Mouse (Mus musculus) midbrain, embryonic 16.5 days (tissue): ENCODE data around the gene Slc39a5. TPM values are rescaled to one million over a fixed set of nuclear protein-coding genes. Genes with fewer than 3 reads are reported as not detected.

Experiments used
- ATAC-seq: fragments of 200-750 bp; cut with Nextera tagmentation; 2 replicates; pipeline ENCODE4 v1.8.0; 2017; ENCODE audit warnings: moderate TSS enrichment
- H3K27ac ChIP-seq: fragments of 300-500 bp; sonication (generic); 2 replicates; pipeline ENCODE4 v1.5.1; 2014; ENCODE audit warnings: mild to moderate bottlenecking, low read length, mixed read lengths
- H3K27me3 ChIP-seq: fragments of 300-500 bp; sonication (generic); 2 replicates; pipeline ENCODE4 v1.6.1; 2014; ENCODE audit warnings: low read depth, low read length, mixed read lengths; ENCODE audit not compliant: control insufficient read depth, insufficient read depth
- H3K36me3 ChIP-seq: fragments of 300-500 bp; sonication (generic); 2 replicates; pipeline ENCODE4 v1.6.1; 2014; ENCODE audit warnings: mild to moderate bottlenecking, low read length, moderate library complexity, mixed read lengths; ENCODE audit not compliant: control insufficient read depth, insufficient read depth
- H3K4me1 ChIP-seq: fragments of 300-500 bp; sonication (generic); 2 replicates; pipeline ENCODE4 v1.6.1; 2014; ENCODE audit warnings: mild to moderate bottlenecking, low read length, mixed read lengths; ENCODE audit not compliant: control insufficient read depth, insufficient read depth
- H3K4me2 ChIP-seq: fragments of 300-500 bp; sonication (generic); 2 replicates; pipeline ENCODE4 v1.6.1; 2014; ENCODE audit warnings: mild to moderate bottlenecking, low read length, mixed read lengths
- H3K4me3 ChIP-seq: fragments of 300-500 bp; sonication (generic); 2 replicates; pipeline ENCODE4 v1.5.1; 2014; ENCODE audit warnings: low read depth, mild to moderate bottlenecking, low read length, moderate library complexity, mixed read lengths
- H3K9ac ChIP-seq: fragments of 300-500 bp; sonication (generic); 2 replicates; pipeline ENCODE4 v1.6.1; 2014; ENCODE audit warnings: low read depth, low read length, mixed read lengths
- H3K9me3 ChIP-seq: fragments of 300-500 bp; sonication (generic); replicated peaks from 2 replicates; pipeline ENCODE4 v1.6.1; 2014; ENCODE audit warnings: mild to moderate bottlenecking, low read length, mixed read lengths; ENCODE audit not compliant: control insufficient read depth, poor library complexity, severe bottlenecking
- WGBS: fragments of 180-500 bp; shearing (Covaris S2); extraction: QIAGEN DNeasy Blood & Tissue Kit; methylation state at CpG from one replicate; pipeline ENCODE4 v1.1.7; 2014; 5-methylcytosine and 5-hydroxymethylcytosine counted together
- polyA plus RNA-seq: library from polyadenylated mRNA; unstranded; fragments of >200 nt; fragmentation: Nextera tagmentation; extraction: Ambion mirVana; gene quantifications from 2 replicates; pipeline ENCODE4 v1.2.1, GENCODE M21; 2015

The Slc39a5 gene
- polyA plus RNA-seq, 1 experiment from 2014 or later = not detected

DNA sequence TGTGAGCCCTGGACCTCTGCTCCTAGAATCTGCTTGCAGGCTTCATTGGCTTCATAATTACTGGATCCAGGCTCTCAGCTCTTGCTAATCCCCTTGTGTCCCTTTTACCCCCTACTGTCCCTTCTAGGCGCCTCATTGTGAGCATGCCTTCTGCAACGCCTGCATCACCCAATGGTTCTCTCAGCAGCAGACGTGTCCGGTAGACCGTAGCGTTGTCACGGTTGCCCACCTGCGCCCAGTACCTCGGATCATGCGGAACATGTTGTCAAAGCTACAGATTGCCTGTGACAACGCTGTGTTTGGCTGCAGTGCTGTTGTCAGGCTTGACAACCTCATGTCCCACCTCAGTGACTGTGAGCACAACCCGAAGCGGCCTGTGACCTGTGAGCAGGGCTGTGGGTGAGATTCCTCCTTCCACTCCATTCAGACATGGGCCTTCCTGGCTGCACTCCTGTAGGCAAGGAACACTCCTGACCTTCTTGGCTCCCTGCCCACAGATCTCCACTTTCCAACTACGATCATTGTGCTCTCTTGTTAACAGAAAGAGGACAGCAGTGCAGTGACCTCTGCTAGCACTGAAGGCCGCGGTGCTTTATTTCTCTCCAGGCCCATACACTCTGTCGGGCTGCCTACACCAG, 34.3 kb upstream of the Slc39a5 start:
- no peaks in the 10 kb centered on the region for H3K4me1 ChIP-seq
- no peak overlapping the region for H3K27ac ChIP-seq
- no peak overlapping the region for H3K4me3 ChIP-seq
- H3K9me3 ChIP-seq = no peaks in the 10 kb centered on the region
- H3K9ac ChIP-seq = no peak overlapping the region
- 64% methylated on average over 17 of the region's 17 CpGs for WGBS
- ATAC-seq = no peak
- H3K27me3 ChIP-seq = no peaks in the 10 kb centered on the region
- peaks cover 29% of the 10 kb centered on the region for H3K36me3 ChIP-seq
- no peak overlapping the region for H3K4me2 ChIP-seq

DNA sequence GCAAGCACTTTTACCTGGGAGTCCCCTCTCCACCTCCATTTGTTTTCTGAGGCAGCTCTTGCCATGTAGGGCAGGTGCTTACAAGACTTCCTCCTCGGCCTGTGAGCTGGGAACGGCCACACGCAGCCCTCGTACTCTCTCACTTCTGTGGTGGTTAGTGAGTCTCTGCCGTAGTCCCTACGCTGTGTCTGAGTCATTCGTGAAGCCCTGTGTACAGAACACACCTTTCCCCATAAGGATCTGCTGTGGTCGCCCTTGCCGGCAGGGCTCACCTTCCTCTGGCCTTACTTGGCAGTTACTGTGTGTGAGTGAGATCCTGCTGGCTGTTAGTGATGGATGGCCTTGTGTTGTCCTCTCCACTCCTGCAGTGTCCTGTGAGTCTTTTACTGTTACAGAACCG, 33.7 kb upstream of the Slc39a5 start:
- no peak overlapping the region for H3K9ac ChIP-seq
- H3K4me3 ChIP-seq = no peak overlapping the region
- peaks cover 30% of the 10 kb centered on the region for H3K36me3 ChIP-seq
- no peak for ATAC-seq
- H3K4me1 ChIP-seq = no peaks in the 10 kb centered on the region
- H3K4me2 ChIP-seq = no peak overlapping the region
- H3K27me3 ChIP-seq = no peaks in the 10 kb centered on the region
- 89% methylated on average over 10 of the region's 10 CpGs for WGBS
- no peak overlapping the region for H3K27ac ChIP-seq
- H3K9me3 ChIP-seq = no peaks in the 10 kb centered on the region

DNA sequence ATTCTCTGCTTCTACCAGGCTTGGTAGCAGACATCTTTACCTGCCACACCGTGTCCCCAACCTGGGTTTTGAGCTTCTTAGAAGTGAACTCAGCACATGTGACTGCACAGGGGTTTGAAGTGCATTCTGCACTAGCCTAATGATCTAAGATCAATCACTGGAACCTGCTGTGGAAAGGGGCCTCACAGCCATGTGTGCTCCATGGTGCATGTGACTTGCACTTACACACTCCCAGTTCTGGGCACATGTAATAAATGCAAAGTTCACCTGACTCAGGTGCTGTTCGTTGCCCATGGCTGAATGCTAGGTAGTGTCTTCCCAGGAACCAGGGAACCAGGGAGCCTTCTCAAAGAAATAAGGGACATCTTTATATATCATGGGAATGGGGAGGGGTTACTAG, 32.4 kb upstream of the Slc39a5 start:
- no peak for ATAC-seq
- H3K4me2 ChIP-seq = no peak overlapping the region
- peaks cover 28% of the 10 kb centered on the region for H3K36me3 ChIP-seq
- no peak overlapping the region for H3K27ac ChIP-seq
- H3K4me1 ChIP-seq = no peaks in the 10 kb centered on the region
- no peak overlapping the region for H3K4me3 ChIP-seq
- H3K9ac ChIP-seq = no peak overlapping the region
- 98% methylated on average over 2 of the region's 2 CpGs for WGBS
- no peaks in the 10 kb centered on the region for H3K9me3 ChIP-seq
- no peaks in the 10 kb centered on the region for H3K27me3 ChIP-seq

DNA sequence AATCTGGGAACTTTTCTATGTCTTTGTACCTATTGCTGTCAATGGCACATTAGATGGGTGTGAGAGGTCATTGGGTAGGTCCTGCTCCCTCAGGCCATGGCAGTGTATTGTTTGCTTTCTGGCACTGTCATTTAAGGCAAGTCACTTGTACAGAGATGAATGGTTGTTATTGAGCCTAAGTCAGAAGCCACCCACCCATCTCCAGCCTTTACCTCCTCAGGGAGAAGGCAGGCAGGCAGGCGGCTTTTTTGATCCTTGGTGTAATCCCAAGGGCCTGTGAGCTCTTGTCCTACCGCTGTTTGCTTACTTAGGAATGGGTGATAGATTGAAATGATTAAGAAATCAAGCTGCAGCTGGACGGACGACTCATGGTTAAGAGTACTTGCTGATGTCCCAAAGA, 28.4 kb upstream of the Slc39a5 start:
- no peaks in the 10 kb centered on the region for H3K9me3 ChIP-seq
- H3K4me3 ChIP-seq = no peak overlapping the region
- H3K4me2 ChIP-seq = no peak overlapping the region
- no peak overlapping the region for H3K27ac ChIP-seq
- no peak overlapping the region for H3K9ac ChIP-seq
- no peaks in the 10 kb centered on the region for H3K4me1 ChIP-seq
- peaks cover 13% of the 10 kb centered on the region; the same call in 1 of the 2 replicates for H3K36me3 ChIP-seq
- H3K27me3 ChIP-seq = no peaks in the 10 kb centered on the region
- 85% methylated on average over 4 of the region's 4 CpGs for WGBS
- ATAC-seq = no peak

DNA sequence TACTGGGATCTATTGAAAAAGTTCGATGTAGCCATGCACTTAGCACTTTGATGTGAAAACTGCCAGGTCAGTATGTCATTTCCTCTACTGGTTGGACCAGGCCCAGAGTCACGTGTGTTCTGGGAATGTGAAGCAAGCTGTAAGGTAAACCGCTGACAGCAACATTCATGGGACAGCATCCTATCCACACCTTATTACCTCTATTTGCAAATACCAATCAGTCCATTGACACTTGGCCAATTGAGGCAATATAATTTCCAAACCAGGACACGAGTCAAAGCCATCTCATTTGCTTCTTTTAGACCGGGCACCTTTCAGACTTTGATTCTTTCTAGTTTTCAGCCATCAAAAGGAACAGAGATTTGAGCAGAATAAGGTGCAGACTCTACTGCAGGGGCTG, 28.0 kb upstream of the Slc39a5 start:
- H3K4me3 ChIP-seq = no peak overlapping the region
- peaks cover 13% of the 10 kb centered on the region; the same call in 1 of the 2 replicates for H3K36me3 ChIP-seq
- no peak overlapping the region for H3K9ac ChIP-seq
- no peaks in the 10 kb centered on the region for H3K9me3 ChIP-seq
- H3K27ac ChIP-seq = no peak overlapping the region
- no peaks in the 10 kb centered on the region for H3K4me1 ChIP-seq
- H3K27me3 ChIP-seq = no peaks in the 10 kb centered on the region
- ATAC-seq = no peak
- H3K4me2 ChIP-seq = no peak overlapping the region
- WGBS = 96% methylated on average over 5 of the region's 5 CpGs

DNA sequence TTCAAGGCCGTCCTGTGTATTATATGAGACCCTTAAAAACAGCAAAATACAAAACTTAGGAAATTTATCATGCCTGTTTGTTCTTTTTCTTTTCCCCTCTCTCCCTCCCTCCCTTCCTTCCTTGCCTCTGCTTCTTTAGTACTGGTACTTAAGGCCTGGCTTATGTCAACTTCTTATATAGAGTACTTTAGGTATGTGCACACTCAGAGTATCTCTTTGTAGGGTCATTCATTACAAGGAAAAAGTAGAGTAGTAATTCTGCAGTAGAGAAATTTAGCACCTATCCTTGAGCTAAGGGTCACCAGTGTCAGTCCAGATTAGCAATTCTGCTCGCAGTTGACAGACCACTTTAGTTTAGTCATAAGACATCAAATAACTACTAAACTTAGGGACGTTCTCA, 24.2 kb upstream of the Slc39a5 start:
- Histone ChIP-seq H3K27ac (no peak overlapping the region), H3K4me2 (no peak overlapping the region), H3K9me3 (no peaks in the 10 kb centered on the region), H3K9ac (no peak overlapping the region), H3K4me3 (no peak overlapping the region), H3K4me1 (no peaks in the 10 kb centered on the region), H3K27me3 (no peaks in the 10 kb centered on the region), H3K36me3 (peaks cover 24% of the 10 kb centered on the region)
- 94% methylated on average over 3 of the region's 3 CpGs for WGBS
- ATAC-seq = no peak

DNA sequence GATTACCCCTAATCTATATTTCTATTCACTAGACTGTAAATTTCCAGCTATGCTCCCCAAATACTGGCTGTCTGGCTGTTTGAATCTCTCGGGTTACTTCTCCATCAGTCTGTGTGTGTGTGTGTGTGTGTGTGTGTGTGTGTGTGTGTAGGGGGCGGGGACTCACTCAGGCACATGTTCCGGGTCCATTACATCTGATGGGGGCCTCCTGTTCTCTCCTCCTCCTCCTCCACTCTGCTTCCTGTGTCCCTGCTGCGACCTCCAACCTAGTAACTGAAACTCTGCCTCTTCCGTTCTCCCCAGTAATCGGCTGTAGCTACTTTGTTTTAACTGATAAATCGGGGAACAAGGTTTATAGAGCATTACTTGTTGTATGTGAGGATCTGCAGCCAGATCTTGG, 23.6 kb upstream of the Slc39a5 start:
- Histone ChIP-seq H3K4me3 (no peak overlapping the region), H3K27ac (no peak overlapping the region), H3K36me3 (peaks cover 21% of the 10 kb centered on the region), H3K4me2 (no peak overlapping the region), H3K27me3 (no peaks in the 10 kb centered on the region), H3K4me1 (no peaks in the 10 kb centered on the region), H3K9me3 (no peaks in the 10 kb centered on the region), H3K9ac (no peak overlapping the region)
- no peak for ATAC-seq
- 75% methylated on average over 7 of the region's 7 CpGs for WGBS

DNA sequence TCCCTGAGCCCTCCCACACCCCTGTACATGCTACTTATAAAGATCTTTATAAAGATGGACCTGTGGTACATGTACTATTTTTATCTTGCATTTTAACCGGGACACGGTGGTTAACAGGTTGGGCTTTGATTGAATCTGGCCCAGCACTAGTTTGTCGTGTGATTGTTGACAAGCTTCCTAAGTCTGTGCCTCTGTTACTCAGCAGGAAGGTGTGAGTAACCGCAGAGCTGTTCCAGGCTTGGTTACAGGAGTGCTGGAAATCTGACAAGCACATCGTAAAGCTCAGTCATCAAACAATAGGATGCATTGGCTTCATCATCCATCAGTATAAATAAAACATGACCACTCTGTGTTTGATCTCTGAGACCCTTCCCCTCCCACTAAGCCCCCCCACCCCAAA, 21.4 kb upstream of the Slc39a5 start:
- H3K4me1 ChIP-seq = no peaks in the 10 kb centered on the region
- no peak overlapping the region for H3K4me3 ChIP-seq
- H3K9me3 ChIP-seq = no peaks in the 10 kb centered on the region
- H3K36me3 ChIP-seq = peaks cover 18% of the 10 kb centered on the region
- no peak overlapping the region for H3K27ac ChIP-seq
- no peak overlapping the region for H3K9ac ChIP-seq
- no peaks in the 10 kb centered on the region for H3K27me3 ChIP-seq
- H3K4me2 ChIP-seq = no peak overlapping the region
- ATAC-seq = no peak
- 80% methylated on average over 5 of the region's 5 CpGs for WGBS

DNA sequence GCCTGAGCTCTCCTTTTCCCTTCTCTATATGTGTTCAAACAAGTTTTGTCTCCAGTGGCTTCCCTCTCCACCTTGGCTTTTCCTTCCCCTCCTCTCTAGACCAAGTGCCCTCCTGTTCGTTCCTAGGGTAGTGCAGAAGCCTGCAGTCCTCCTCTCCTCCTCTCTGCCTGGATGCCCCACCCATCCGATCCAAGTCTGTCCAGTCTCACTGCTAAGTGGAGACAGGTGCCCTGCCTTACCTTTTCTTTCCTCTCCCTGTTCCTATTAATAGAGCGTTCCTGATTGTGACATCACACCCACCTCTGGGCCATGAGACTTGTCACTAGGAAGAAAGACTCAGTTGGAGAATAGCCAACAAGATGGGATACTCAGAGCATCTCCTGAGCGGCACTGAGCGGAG, 13.8 kb upstream of the Slc39a5 start:
- Histone ChIP-seq H3K4me3 (no peak overlapping the region), H3K4me1 (peaks cover 28% of the 10 kb centered on the region), H3K9me3 (no peaks in the 10 kb centered on the region), H3K4me2 (no peak overlapping the region), H3K27me3 (no peaks in the 10 kb centered on the region), H3K36me3 (peaks cover 12% of the 10 kb centered on the region), H3K27ac (no peak overlapping the region), H3K9ac (no peak overlapping the region)
- 87% methylated on average over 5 of the region's 5 CpGs for WGBS
- no peak for ATAC-seq
